Mouse (Mus musculus): ENCODE measurements around the gene Armc7.

DNA sequence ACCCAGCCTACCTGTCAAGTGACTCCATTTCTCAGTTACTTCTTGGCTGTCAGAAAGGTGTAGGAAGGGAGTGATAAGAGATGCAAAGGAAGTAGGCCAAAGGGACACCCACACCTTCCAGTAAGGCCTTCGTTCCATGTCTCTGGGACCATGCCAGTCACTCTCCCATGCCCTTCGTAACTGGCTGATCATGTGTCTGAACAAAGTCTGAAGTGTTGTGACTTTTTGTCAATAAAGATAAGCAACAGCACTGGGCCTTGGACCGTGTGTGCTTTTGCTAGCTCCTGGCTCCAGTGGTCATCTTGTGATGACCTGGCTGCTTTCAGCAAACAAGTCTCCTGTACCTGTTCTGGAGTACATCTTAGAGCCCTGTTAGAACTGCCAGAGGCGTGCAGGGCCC is 42.7 kb upstream of the Armc7 start:
- TF ChIP-seq POLR2A (IDR thresholded peaks at IDR 0.05; ENCODE audit: control insufficient read depth, low read depth, low read length), result no peak
- TF ChIP-seq CTCF (IDR thresholded peaks at IDR 0.05; ENCODE audit: control insufficient read depth, insufficient read depth, insufficient replicate concordance, low read depth, low read length), result no peak
